Mouse (Mus musculus) ES-E14 (cell line): ENCODE results near the gene Rpl23a.

Experiments used
- CHD2 ChIP-seq: IDR thresholded peaks from 2 replicates; pipeline ENCODE4 v1.6.1; 2014; ENCODE audit warnings: mild to moderate bottlenecking, low read depth, low read length, inconsistent platforms
- HCFC1 ChIP-seq: IDR thresholded peaks from 2 replicates; pipeline ENCODE4 v1.6.1; 2012; ENCODE audit warnings: low read length, inconsistent platforms, borderline replicate concordance; ENCODE audit not compliant: insufficient read depth
- MAFK ChIP-seq: IDR thresholded peaks from 2 replicates; pipeline ENCODE4 v1.6.1; 2014; ENCODE audit warnings: mild to moderate bottlenecking, low read depth, low read length, inconsistent platforms; ENCODE audit not compliant: insufficient read depth
- ZC3H11A ChIP-seq: IDR thresholded peaks from 2 replicates; pipeline ENCODE4 v1.6.1; 2012; ENCODE audit warnings: low read depth, mild to moderate bottlenecking, inconsistent platforms, low read length, borderline replicate concordance
- ZNF384 ChIP-seq: IDR thresholded peaks from 2 replicates; pipeline ENCODE4 v1.6.1; 2012; ENCODE audit warnings: low read depth, low read length, inconsistent platforms

DNA sequence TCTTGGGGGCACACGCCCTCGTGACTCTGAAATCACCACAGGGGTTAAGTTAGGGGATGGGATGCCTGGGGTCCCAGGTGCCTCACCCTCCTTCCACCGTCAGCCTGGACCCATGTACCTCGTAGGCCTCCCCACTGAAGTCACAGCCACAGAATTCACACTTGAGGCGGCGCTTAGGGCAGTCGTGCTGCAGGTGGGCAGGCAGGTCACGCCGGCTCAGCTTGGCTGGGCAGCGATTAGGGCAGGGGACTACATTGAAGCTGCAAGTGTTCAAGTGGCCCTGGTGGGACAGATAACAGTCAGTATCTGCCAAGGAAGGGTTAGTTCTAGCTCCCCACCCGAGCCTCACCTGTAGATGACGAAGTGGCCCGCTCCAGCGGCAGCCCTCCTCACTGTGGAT, 22.2 kb downstream of the Rpl23a start:
- TF ChIP-seq CHD2 (no peak), ZNF384 (no peak), HCFC1 (no peak), ZC3H11A (no peak), MAFK (no peak)
